Mouse (Mus musculus) regulatory T cell (primary cell): ENCODE results near the gene Mmp17.

Experiments
- in situ Hi-C: fragments of 300-600 bp; cut with MboI, MseI; formaldehyde crosslinking; loops from one replicate; pipeline ENCODE4 v1.15.1; 2025; ENCODE audit warnings: high pct_unique_total_duplicates

Mmp17 gene

DNA sequence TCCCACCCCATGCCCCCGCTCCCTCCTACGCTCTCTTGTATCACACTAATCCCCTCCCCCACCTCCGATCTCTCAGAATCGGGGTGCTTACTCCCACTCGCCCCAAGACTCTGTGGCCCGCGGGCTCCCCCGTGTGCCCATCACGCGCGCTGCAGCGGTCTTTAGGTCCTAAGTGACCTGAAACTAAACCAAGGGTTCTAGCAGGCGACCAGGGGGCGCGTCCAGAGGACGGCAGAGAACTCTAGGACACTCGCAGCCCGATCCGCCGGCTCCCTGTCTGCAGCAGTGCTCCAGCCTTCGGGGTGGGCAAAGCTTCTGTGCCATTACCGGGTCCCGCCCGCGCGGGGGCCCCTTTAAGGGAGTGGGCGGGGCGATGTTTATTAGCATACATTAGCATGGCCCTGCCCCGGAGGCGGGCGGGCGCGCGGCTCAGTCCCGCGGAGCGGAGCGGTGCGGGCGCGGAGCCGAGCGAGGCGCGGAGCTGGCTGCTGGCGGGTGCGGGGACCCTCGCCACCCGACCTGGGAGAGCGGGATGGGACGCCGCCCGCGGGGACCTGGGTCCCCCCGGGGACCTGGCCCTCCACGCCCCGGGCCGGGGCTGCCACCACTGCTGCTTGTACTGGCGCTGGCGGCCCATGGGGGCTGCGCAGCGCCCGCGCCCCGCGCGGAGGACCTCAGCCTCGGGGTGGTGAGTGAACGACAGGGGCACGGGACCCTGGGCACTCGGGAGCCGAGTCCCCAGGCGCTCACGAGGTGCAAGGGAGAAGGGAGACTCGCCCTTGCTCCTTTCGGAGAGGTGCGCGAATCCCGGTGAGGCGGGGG, at the start of gene Mmp17:
TSS of gene Mmp17 (plus strand) at position 409 of the 822 bp plus-strand sequence.
- in situ Hi-C loops = no loop called here

DNA sequence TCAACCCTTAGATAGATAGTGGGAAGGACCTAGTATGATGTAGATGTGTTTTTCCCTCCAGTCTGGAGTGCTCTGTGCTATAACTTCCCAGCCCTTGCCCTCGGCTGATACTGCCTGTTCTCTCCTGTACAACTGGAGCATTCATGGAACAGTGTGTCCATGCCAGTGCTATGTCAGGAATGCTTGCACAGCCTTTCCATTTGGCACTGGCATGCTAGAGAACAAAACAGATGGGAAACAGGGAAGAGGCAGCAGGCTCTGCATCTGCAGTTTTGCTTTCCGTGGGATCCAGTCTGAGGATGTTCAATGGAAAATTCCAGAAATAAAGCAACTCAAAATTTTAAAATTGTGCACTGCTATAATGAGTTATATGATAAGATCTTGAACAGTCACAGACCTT, 49.5 kb upstream of the Mmp17 start:
- in situ Hi-C loops = no loop called here

DNA sequence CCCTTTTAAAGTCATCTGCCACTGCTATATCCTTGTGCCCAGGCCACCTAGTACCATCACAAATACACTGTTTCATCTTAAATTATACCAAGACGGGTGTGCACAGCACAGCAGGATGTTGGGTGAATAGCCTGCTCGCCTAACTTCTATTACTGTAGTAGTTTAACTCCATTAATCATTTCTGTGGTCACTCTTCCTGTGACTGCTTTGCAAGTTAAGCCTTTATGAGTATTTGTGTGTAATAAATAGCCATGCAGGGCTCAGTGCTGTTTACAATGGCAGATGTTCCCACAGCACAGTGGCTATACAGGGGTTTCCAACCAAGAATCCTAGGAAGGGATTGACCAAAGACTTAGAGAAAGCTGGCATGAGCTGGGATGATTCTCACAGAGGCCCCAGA, 48.9 kb upstream of the Mmp17 start:
- in situ Hi-C loops = no loop called here

DNA sequence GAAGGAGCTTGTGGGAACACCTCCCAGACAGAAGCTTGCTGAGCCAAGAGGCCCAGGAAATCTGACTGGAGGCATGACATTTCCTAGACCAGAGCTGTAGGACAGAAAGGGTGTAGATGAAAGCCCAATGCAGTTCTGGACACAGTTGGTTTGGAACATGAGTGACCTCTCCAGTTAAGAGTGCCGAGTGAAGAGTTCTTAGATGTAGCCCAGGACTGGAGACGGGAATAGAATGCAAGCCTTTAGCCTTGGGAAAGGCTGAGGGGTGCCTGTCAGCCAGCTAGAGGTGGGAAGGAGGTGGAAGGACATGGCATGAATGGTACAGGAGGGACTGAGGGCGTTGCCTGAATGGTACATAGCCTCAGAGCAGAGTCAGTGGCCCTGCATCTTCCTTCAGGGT, 48.5 kb upstream of the Mmp17 start:
- in situ Hi-C loops = no loop called here

DNA sequence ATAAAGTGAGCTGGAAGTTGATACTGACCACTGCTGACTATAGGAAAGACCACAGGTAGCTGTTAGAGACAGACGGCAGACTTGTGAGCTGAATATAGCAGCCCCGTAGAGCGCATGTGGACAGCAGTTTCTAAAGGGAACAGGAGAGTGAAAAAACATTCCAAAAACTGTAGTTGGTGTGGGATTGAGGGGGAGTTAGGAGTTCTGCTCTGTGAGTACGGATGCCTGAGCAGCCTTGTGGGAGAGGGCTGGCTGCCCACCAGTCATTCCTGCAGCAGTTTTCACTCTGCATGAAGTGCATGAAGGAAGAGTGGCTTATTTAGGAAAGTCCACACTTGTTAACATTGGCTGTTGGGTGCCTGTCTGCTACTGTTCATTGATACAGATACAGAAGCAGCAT, 45.1 kb upstream of the Mmp17 start:
- in situ Hi-C loops = no loop called here

DNA sequence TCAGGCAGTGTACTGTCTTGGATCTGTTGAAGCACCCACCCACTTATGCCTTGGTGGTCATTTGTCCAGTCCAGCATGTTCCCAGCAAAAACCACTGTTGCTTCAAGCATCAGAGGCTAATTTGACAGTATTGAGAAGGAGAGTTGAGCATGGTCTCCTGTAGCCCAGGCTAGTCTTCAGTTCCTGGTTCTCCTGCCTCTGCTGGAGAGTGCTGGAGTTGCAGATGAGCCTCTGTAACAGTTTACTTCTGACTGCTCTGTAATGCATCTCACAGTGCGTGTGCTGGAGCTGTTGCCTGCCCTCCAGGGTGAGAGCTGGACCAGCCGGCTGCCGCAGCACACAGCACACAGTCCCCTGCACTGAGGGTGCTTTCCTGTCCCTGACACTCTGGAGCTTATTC, 41.7 kb upstream of the Mmp17 start:
- in situ Hi-C loops = no loop called here

DNA sequence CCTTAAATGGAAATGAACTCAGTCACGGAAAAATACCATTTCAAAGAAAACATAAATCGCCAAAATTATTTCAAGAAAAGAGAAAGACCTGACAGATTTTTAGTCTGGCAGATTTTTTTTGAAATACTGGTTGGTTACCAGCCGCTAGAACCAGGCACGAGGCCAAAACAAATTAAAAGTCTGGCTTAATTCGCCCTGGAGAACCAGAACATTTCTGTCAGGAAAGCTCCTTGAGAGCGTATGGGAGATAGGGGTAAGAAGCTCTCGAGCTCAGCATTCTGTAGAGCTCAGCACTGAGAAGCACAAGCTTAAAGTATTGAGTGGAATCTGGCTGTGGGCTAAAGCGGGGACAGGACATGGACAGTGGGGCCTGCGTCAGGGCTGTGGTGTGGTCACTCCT, 38.2 kb upstream of the Mmp17 start:
- in situ Hi-C loops = no loop called here

DNA sequence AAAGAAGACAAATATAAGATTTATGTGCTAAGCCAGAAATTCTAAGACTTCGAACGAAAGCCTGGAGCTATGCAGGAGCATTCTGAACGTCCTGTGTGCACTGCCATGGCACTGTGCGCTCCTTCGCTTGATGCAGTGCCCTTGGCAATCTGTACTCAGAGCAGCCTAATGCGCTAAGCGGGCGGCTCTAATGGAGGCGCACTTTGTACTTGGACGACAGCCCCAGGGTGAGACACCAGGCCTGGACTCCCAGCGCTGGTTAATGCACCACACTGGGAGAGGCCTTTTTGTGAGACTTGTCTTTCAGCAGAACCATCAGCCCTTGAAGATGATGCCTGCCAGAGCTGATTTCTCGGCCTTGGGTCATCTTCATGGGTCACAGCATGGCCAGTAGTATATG, 34.3 kb upstream of the Mmp17 start:
- in situ Hi-C loops = no loop called here

DNA sequence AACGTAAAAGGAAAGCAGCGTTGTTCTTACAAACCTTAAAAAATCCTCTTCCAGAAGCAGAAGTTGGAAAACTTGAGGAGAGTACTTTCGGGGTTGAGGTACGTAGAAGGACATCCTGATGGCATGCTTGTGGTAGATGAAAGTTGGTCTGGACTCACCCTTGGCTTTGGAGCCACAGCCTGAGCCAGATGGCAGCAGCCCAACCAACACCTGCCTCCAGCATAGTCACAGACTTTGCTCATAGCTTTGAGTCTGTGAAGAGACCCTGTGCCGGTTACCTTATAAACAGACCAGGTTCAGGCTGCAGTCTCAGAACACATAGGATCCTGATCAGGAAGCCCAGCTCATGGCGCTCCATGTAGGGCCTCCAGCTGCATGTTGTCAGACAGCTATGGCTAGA, 33.2 kb upstream of the Mmp17 start:
- in situ Hi-C loops = no loop called here

DNA sequence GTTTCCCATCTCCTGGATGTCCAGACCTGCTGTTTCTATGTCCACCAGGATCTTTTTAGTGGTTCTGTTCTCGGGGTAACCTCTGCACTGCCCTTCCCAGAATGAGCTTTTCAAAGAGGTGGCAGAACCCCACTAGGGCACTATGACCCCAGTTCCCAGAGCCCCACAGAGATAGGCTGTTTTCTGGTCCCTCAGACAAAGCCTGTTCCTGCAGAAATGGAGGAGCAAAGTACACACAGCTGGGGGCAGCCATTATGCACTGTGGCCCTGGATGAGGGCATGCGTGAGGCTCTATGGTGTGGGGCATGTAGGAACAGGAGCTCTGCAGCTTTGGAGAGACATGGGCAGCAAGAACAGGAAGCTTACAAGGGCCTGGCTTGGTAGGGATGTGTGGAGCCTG, 32.0 kb upstream of the Mmp17 start:
- in situ Hi-C loops = no loop called here

DNA sequence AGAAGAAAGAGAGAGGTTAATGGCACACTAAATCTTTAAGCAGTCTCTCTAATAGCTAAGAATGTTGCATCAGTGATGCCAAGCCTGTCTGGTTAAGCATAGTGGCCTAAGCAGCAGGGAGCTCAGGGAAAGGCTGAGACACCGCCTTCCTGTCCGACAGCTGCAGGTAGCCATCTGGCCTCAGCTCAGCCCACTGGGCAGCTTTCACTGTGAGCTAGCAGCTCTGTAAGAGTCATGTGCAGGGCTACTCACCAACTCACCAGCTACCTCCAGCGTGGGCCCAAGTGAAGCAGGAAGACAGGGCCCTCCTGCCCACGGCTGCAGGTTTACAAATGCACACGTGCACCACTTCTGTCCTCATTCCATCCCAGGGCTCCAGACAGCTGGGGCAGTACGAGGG, 30.3 kb upstream of the Mmp17 start:
- in situ Hi-C loops = no loop called here

DNA sequence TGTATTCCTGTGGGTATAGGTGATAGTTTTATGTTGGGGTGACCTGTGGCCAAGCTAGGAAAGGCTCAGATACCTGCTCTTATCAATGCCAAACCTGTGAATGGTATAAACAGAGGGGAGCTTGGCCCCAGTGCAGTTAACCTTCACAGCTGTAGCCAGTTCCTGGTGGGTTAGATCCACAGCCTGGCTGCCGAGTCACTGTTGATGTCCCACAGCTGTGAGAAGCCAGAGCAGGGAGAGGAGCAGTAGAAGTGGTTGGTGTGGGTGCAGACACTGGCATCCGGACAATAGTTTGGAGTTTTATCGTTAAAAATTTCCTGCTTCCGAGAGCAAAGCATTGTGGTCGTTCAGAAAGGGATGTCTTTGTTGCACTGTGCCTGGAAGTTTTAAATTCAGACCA, 25.4 kb upstream of the Mmp17 start:
- in situ Hi-C loops = no loop called here

DNA sequence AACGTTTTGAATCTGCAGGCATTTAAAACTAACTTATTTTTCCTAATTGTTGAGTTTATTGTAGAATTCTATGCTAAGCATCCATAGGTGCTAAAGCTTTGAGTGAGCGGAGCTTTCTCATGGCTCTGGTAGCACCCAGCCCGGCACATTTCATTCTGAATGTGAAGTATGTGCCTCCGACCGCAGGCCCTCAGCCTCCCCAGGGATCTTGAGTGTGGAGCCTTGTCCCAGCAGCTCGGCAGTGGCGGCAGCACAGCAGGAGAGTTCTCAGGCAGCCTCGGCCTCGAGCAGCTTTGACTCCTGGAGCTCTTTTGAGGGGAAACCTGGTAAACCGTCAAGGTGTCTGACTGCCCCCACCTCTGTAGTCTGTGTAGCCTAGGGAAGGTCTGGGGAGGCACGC, 24.7 kb upstream of the Mmp17 start:
- in situ Hi-C loops = no loop called here

DNA sequence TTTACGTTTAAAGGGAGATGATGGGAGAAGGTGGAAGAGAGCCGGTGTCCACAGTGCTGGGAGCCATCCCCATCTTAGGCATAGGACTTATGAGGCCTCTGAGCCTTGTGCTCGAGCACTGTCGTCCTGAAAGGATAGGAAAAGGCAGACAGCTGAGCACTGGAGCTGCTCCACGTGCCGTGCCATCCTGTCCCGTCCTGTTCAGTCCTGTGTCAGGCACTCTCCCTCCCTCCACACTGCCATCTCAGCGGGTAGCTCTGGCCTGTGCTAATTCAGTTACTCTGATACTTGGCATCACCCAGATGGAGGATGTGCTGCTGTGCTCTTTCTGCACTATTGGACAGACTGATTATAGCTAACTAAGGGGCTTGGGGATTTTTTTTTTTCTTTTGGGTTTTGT, 21.6 kb upstream of the Mmp17 start:
- in situ Hi-C loops = no loop called here

DNA sequence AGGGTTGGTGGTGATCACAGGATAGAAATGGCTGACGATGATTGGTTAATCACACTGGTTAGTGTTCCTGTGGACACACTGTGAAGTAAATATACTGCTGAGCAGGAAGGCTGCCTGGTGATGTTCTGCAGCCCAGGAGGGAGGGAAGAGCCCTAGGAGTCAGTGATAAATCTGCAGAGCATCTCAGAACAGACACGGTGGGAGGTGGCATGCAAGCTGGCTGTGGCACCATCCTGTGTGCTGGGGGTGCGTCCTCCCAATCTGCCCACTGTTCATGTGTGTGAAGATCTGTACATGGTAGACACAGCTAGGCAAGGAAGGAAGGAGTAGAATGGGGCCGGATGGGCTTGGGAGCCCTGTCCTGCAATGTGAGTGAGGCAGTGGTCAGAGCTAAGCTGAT, 15.4 kb upstream of the Mmp17 start:
- in situ Hi-C loops = no loop called here

DNA sequence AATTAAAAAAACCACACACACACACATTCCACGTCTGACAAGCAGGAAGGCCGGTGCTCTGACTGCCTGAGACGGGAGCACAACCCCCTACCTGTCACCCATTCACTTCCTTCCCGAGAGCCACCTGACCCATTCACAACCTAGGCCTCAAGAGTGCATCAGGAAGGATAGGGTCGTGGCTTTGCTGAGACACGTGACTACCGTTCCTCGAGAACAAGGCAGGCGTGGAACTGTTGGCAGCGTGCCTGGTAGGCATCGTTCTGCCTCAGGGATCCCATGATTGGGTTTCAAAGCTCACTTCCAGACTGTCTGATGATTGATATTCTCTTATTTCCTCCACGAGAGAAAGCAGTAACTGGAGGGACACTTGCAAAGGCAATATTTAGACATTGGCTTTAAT, 5.8 kb upstream of the Mmp17 start:
- in situ Hi-C loops = no loop called here

DNA sequence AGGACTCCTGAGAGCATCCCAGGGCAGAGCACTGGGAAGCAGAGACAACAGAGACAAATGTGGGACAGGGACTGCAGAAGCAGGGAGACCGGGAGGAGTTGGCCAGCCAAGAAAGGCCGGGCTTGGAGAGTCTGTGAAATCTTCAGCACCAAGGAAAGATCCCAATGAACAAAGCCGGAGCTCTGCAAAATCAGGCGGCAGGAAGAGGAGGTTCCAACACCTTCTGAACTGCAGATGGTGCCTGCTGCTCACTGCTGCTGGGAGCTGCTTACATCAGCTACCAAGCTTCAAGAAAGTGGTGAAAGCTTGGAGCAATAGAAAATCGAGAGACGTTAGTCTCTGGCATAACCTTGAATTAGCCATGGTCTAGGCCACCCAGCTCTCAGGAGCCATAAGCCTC, 3.9 kb upstream of the Mmp17 start:
- in situ Hi-C loops = no loop called here

DNA sequence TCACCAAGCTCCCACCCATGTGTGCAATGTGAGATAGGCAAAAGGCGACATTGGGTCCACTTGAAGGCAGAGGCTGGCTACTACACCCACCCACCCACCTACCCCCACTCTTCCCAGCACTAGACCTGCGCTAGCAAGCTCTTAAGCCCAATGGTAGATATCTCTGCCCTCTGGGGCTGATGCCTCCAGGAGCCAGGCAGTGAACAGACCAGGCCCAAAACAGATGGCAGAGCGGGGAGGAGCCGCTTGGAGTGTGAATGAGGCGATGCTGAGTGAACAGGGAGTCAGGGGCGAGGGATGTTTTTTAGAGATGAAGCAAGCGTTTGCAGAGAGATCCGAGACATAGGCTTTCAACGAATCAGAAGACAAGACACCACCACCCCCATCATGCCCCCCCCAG, 3.4 kb upstream of the Mmp17 start:
- in situ Hi-C loops = no loop called here

DNA sequence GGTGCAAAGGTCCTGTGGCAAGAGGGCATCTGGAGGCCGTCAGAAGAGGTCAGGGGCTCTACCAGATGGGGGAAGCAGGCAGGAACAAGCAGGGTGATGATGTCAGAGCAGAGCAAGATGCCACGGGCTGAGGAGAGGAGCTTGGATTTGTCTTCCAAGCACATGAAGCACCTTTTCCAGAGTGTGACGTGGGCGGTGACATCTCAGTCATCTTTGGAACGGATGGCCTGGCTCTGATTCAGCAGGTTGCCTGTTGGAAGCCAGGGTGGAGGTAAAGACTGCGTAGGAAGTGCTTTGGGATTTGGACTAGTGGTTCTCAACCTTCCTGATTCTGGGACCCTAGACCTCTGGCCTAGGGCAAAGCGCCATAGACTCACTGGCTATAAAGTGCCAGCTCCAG, 3.0 kb upstream of the Mmp17 start:
- in situ Hi-C loops = no loop called here

DNA sequence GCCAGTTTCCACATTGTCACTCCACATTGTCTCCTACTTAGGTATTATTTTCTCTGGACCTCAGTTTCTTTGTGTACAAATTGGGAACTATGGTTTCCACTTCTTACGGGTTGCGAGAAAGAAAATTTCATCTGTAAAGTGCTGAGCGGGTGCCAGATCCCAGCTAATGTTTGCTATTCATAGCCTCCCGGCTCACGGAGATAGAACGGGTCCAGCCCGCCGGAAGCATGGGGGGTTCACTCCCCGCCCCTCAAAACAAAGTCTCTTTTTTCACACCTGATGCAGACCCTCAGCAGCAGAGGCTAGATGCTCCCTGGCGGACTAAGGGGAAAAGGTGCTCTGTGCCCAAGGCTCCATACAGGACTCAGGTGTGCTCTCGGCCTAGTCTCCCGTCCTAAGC, 638 bp upstream of the Mmp17 start:
- in situ Hi-C loops = no loop called here

DNA sequence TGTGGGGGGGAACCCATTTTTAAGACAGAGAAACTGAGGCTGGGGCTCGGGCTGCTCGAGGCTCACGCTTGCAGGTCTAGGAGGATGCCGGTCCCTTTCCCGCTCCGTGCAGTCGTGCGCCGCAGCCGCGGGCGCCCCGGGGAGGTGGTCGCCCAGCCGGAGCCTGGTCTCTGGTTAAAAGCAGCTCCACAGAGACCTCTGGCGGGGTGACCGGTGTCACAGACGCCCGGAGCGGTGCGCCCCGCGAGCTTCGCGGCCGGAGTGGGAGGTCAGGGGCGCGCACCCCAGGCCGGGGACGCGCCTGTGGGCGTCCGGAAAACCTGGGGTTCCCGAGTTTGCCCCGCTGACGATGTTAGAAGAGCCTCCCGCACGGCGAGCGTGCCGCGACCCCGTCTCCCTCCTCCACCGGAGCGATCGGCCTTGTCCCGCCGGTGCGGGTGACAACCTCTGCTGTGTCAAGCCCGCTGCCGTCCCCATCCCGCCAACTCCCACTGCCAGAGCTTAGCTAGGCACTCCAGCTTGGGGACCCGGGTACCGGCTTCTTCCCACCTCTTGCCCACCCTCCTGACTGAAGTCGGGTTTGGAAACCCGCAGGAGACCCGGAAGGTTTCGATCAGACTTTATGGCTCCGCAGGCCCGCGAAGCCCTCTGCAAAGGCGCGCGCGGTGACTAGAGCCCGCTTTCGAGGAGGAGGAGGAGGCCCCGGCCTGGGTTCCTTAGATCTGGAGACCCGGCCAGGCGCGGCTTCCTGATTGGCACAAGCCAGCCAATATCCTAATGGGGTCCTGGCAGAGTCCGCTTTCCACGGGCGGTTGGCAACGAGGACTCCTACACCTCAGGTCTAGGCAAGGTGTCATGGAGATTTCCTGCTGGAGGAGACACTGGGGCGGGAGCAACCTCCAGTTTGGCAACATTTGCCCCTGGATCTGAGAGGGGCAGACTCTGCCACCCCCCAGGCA, 893 bp downstream of the Mmp17 start:
- in situ Hi-C loops = loop anchor here (5.0 kb wide), 2 partner anchors 83 to 408 kb away; partner anchors contain the start of gene Sfswap

DNA sequence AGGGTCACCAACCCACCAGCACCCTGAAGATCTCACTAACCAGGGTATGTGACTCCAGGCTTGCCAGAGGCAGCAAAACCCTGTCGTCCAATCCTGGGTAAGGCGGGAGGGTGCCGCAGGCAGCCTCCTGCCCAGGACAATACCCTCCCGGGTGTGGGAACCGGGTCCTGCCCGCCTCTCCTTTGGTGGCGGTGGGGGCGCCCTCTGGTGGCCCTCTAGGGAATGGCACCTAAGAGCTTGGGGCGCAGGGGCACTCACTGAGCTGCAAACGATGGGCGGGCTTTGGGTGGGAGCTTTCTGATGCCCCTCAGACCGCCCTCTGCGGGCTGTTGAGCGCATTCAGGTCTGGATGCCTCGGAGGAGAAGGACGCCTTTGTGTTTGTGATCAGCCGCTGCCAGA, 2.0 kb downstream of the Mmp17 start:
- in situ Hi-C loops = loop anchor here (5.0 kb wide), 2 partner anchors 84 to 409 kb away; partner anchors contain the start of gene Sfswap

DNA sequence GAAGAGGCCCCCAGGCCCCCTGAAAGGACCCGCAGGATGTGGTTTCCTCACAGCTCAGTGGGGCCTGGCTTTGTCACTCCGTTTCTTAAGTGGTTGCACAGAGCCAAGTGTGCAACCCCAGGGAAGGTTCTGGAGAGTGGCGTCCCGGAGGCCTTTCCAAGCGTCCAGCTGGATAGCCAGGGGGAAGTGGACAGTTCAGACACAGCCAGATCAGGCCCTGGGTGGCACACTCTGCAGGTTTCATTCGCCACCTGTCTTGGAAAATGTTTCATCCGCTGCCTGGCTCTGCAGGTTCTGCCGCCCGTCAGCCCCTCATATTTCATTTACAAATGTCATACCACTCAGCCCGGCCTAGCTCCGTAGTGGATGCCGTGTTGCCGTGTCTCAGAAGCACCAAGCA, 2.5 kb downstream of the Mmp17 start:
- in situ Hi-C loops = loop anchor here (5.0 kb wide), 2 partner anchors 84 to 409 kb away; partner anchors contain the start of gene Sfswap
